Mouse (Mus musculus) CH12.LX (cell line): ENCODE measurements around the gene Wwc2. TPM values are rescaled to one million over a fixed set of nuclear protein-coding genes. Genes with fewer than 3 reads are reported as not detected.
A peak's percentile ranks its signal among the peaks of the same experiment; 100 is the strongest.

Source experiments
- DNase-seq: peaks from one replicate; pipeline ENCODE4 v3.0.0-alpha.2; 2013; ENCODE audit errors: extremely low read depth
- H3K27ac ChIP-seq: 2 replicates; pipeline ENCODE4 v1.5.1; 2012; ENCODE audit warnings: low read depth, mild to moderate bottlenecking, control low read depth, moderate library complexity; ENCODE audit not compliant: insufficient read depth
- H3K27me3 ChIP-seq: replicated peaks from 2 replicates; pipeline ENCODE3; 2012; ENCODE audit warnings: inconsistent platforms
- H3K36me3 ChIP-seq, 2 experiments: replicated peaks in 1 of 2; 2 replicates each; pipeline versions ENCODE3 to v1.6.1; 2012; ENCODE audit warnings: inconsistent platforms in 1 of 2, low read length in 1 of 2, mild to moderate bottlenecking in 1 of 2, mixed read lengths in 1 of 2, moderate library complexity in 1 of 2; ENCODE audit not compliant: control insufficient read depth in 1 of 2, insufficient read depth in 1 of 2
- H3K4me1 ChIP-seq, 2 experiments: 2 replicates each; pipeline ENCODE4 v1.6.1; 2012; ENCODE audit warnings: inconsistent platforms in 1 of 2, moderate library complexity in 1 of 2; ENCODE audit not compliant: insufficient read depth in 2 of 2, control insufficient read depth in 1 of 2
- H3K4me2 ChIP-seq: 2 replicates; pipeline ENCODE4 v1.6.1; 2012; ENCODE audit warnings: low read depth, mild to moderate bottlenecking, control low read depth; ENCODE audit not compliant: poor library complexity, insufficient read depth, severe bottlenecking
- H3K4me3 ChIP-seq, 3 experiments: fragments of 150-350 bp in 1 of 3; sonication (generic) in 1 of 3; replicated peaks in 1 of 3; 2 replicates each; pipeline versions ENCODE3 to v1.5.1; 2011 to 2012; ENCODE audit warnings: low read depth in 2 of 3, low read length in 2 of 3, mild to moderate bottlenecking in 2 of 3, moderate library complexity in 2 of 3, control low read depth in 1 of 3, improper control_type of control experiment in 1 of 3, inconsistent platforms in 1 of 3, mixed read lengths in 1 of 3; ENCODE audit not compliant: poor library complexity in 1 of 3
- H3K79me2 ChIP-seq: replicated peaks from 2 replicates; pipeline ENCODE4 v1.6.1; 2012; ENCODE audit warnings: mild to moderate bottlenecking, moderate library complexity; ENCODE audit not compliant: control insufficient read depth, poor library complexity, insufficient read depth, severe bottlenecking; ENCODE audit errors: extremely low read depth
- H3K9ac ChIP-seq: 2 replicates; pipeline ENCODE4 v1.6.1; 2012; ENCODE audit warnings: low read depth, mild to moderate bottlenecking, control low read depth, moderate library complexity; ENCODE audit not compliant: insufficient read depth
- H3K9me3 ChIP-seq: replicated peaks from 2 replicates; pipeline ENCODE3; 2012; ENCODE audit warnings: low read length, inconsistent platforms, mixed read lengths
- CTCF ChIP-seq, 2 experiments: IDR thresholded peaks in 1 of 2; conservative IDR thresholded peaks in 1 of 2; 2 replicates each; pipeline ENCODE4 v1.5.1; 2011 to 2012; ENCODE audit warnings: low read depth in 2 of 2, low read length in 2 of 2, improper control_type of control experiment in 1 of 2, inconsistent platforms in 1 of 2, mild to moderate bottlenecking in 1 of 2, moderate library complexity in 1 of 2
- E2F4 ChIP-seq: IDR thresholded peaks from 2 replicates; pipeline ENCODE4 v1.6.1; 2011; ENCODE audit warnings: low read depth, low read length, improper control_type of control experiment; ENCODE audit not compliant: insufficient replicate concordance
- HCFC1 ChIP-seq: IDR thresholded peaks from 2 replicates; pipeline ENCODE4 v1.6.1; 2012; ENCODE audit warnings: low read depth, mild to moderate bottlenecking, inconsistent platforms, low read length, improper control_type of control experiment
- JUND ChIP-seq: conservative IDR thresholded peaks from 2 replicates; pipeline ENCODE4 v1.6.1; 2011; ENCODE audit warnings: low read depth, low read length, improper control_type of control experiment
- MAFK ChIP-seq: IDR thresholded peaks from 2 replicates; pipeline ENCODE4 v1.6.1; 2011; ENCODE audit warnings: low read length, improper control_type of control experiment; ENCODE audit not compliant: insufficient replicate concordance
- NRF1 ChIP-seq: IDR thresholded peaks from 2 replicates; pipeline ENCODE4 v1.6.1; 2014; ENCODE audit warnings: low read depth, mild to moderate bottlenecking, inconsistent platforms, low read length, improper control_type of control experiment, moderate library complexity
- PAX5 ChIP-seq: IDR thresholded peaks from 2 replicates; pipeline ENCODE4 v1.6.1; 2012; ENCODE audit warnings: low read length, inconsistent platforms, mixed read lengths
- POLR2AphosphoS2 ChIP-seq: IDR thresholded peaks from 2 replicates; pipeline ENCODE4 v1.6.1; 2011; ENCODE audit warnings: low read depth, low read length, improper control_type of control experiment
- RAD21 ChIP-seq: IDR thresholded peaks from 2 replicates; pipeline ENCODE4 v1.6.1; 2011; ENCODE audit warnings: low read depth, mild to moderate bottlenecking, low read length, improper control_type of control experiment, moderate library complexity
- SIN3A ChIP-seq: IDR thresholded peaks from 2 replicates; pipeline ENCODE4 v1.6.1; 2012; ENCODE audit warnings: low read length, improper control_type of control experiment, inconsistent platforms
- SMC3 ChIP-seq: IDR thresholded peaks from 2 replicates; pipeline ENCODE4 v1.6.1; 2011; ENCODE audit warnings: low read depth, low read length, improper control_type of control experiment
- dilution Hi-C: fragments of 300-500 bp; cut with MboI; formaldehyde crosslinking; loops from 2 replicates; pipeline ENCODE4 v1.14.3; 2020; ENCODE audit warnings: low sequenced_read_pairs; ENCODE audit not compliant: extremely low pct_unique_long_range_greater_than_20kb, extremely low pct_ligation_motif_present
- in situ Hi-C: fragments of 300-500 bp; cut with MboI; formaldehyde crosslinking; loops from 3 replicates; pipeline ENCODE4 v1.14.3; 2019; ENCODE audit warnings: low sequenced_read_pairs, low pct_ligation_motif_present, low pct_unique_long_range_greater_than_20kb, mixed read lengths
- polyA plus RNA-seq: library from polyadenylated mRNA; unstranded; fragments of >175 nt; gene quantifications from 2 replicates; pipeline ENCODE4 v1.2.1, GENCODE M21; 2012; ENCODE audit warnings: low read depth; ENCODE audit not compliant: insufficient read length
- total RNA-seq, 2 experiments: library from RNA; depleted of rRNA; stranded (reverse); fragments of 300-350 nt in 1 of 2; fragments of >200 nt in 1 of 2; gene quantifications; 2 replicates each; pipeline ENCODE4 v1.2.3; 2012 to 2014

Wwc2 gene
- total and polyA plus RNA-seq, 3 experiments = 0.04 to 1.1 (median 0.32) TPM

- H3K4me3 ChIP-seq = no peak overlapping the region
- no peak overlapping the region for H3K4me2 ChIP-seq
- no peaks in the 10 kb centered on the region for H3K9me3 ChIP-seq
- peaks cover 0 to 11% of the 10 kb centered on the region in 2 experiments; a peak in 2 of 4 replicates for H3K4me1 ChIP-seq
- in situ Hi-C loops (no loop called here), dilution Hi-C loops (no loop called here)
- H3K27ac ChIP-seq = no peak overlapping the region
- H3K27me3 ChIP-seq = no peaks in the 10 kb centered on the region
- no peaks in the 10 kb centered on the region for H3K79me2 ChIP-seq
- H3K36me3 ChIP-seq = no peaks in the 10 kb centered on the region
- no peak overlapping the region for H3K9ac ChIP-seq
- DNase-seq = no peak
- TF ChIP-seq POLR2AphosphoS2 = no peak
- TF ChIP-seq JUND = no peak
- TF ChIP-seq PAX5 = no peak
- no peak for TF ChIP-seq HCFC1
- no peak for TF ChIP-seq NRF1
- no peak for TF ChIP-seq E2F4
- no peak for TF ChIP-seq SIN3A
Measured at GRCm38 (mm10) chr8:47875865-47876264, 114.9 kb downstream of the Wwc2 start.

GRCm38 (mm10) chr8:47874497-47875178 lies 116.1 kb downstream of the Wwc2 start:
- dilution Hi-C loops = no loop called here
- no peak overlapping the region for H3K4me2 ChIP-seq
- H3K4me3 ChIP-seq = no peak overlapping the region
- no peak for DNase-seq
- H3K9ac ChIP-seq = no peak overlapping the region
- H3K4me1 ChIP-seq = peaks cover 0 to 11% of the 10 kb centered on the region in 2 experiments; a peak in 2 of 4 replicates
- H3K36me3 ChIP-seq = no peaks in the 10 kb centered on the region
- TF ChIP-seq NRF1 = no peak
- H3K27me3 ChIP-seq = no peaks in the 10 kb centered on the region
- H3K9me3 ChIP-seq = no peaks in the 10 kb centered on the region
- H3K79me2 ChIP-seq = no peaks in the 10 kb centered on the region
- H3K27ac ChIP-seq = no peak overlapping the region
- in situ Hi-C loops = loop anchor here (25.0 kb wide), 1 partner anchor 138 kb away; no protein-coding TSS in a partner anchor

GRCm38 (mm10) chr8:47872361-47873107 lies 118.2 kb downstream of the Wwc2 start:
- in situ Hi-C loops = loop anchor here (25.0 kb wide), 1 partner anchor 140 kb away; no protein-coding TSS in a partner anchor
- Histone ChIP-seq H3K9ac (no peak overlapping the region), H3K4me2 (no peak overlapping the region), H3K36me3 (peaks cover 0 to 2% of the 10 kb centered on the region in 2 experiments), H3K9me3 (no peaks in the 10 kb centered on the region), H3K4me3 (no peak overlapping the region), H3K79me2 (no peaks in the 10 kb centered on the region)
- DNase-seq = peak; percentile 48
- TF ChIP-seq RAD21 (peak; percentile 47), SMC3 (peak; percentile 43), MAFK (no peak), CTCF (conservative IDR thresholded peaks at IDR 0.05 in 1 of 2, IDR thresholded peaks at IDR 0.05 in 1 of 2; ENCODE audit: low read depth in 2 of 2, low read length in 2 of 2) (peak; percentile 62 to 74)
- TF ChIP-seq, all 38 proteins: peak for 3
- H3K4me1 ChIP-seq = peaks cover 0 to 11% of the 10 kb centered on the region in 2 experiments; a peak in 2 of 4 replicates
- H3K27ac ChIP-seq = no peak overlapping the region
- H3K27me3 ChIP-seq = no peaks in the 10 kb centered on the region
- dilution Hi-C loops = no loop called here
